Mouse (Mus musculus) MEL (cell line): ENCODE data around the gene Frrs1. TPM values are rescaled to one million over a fixed set of nuclear protein-coding genes. Genes with fewer than 3 reads are reported as not detected.
"Not testable (repeated sequence)": the region's sequence is repeated elsewhere in the genome, so short reads cannot be mapped to it uniquely, and the experiment has no call there.

Source experiments
- DNase-seq: peaks from one replicate; pipeline ENCODE4 v3.0.0; 2011; ENCODE audit warnings: low read depth, low spot score
- H3K27ac ChIP-seq: 2 replicates; pipeline ENCODE4 v1.5.1; 2012; ENCODE audit warnings: low read depth, mild to moderate bottlenecking, control low read depth, low read length, moderate library complexity; ENCODE audit not compliant: control insufficient read depth
- H3K27me3 ChIP-seq, 2 experiments: fragments of 150-350 bp in 1 of 2; sonication (generic) in 1 of 2; 2 replicates each; pipeline ENCODE4 v1.6.1; 2012; ENCODE audit warnings: low read length in 2 of 2, mild to moderate bottlenecking in 2 of 2, improper control_type of control experiment in 1 of 2, moderate library complexity in 1 of 2; ENCODE audit not compliant: insufficient read depth in 2 of 2, control insufficient read depth in 1 of 2
- H3K36me3 ChIP-seq, 2 experiments: 2 replicates each; pipeline ENCODE4 v1.6.1; 2012 to 2014; ENCODE audit warnings: low read length in 2 of 2, improper control_type of control experiment in 1 of 2, inconsistent platforms in 1 of 2, mild to moderate bottlenecking in 1 of 2; ENCODE audit not compliant: insufficient read depth in 2 of 2, control insufficient read depth in 1 of 2
- H3K4me1 ChIP-seq, 2 experiments: fragments of 150-350 bp in 1 of 2; sonication (generic) in 1 of 2; 2 replicates each; pipeline ENCODE4 v1.6.1; 2012; ENCODE audit warnings: low read length in 2 of 2, improper control_type of control experiment in 1 of 2, mild to moderate bottlenecking in 1 of 2; ENCODE audit not compliant: insufficient read depth in 2 of 2, control insufficient read depth in 1 of 2
- H3K4me3 ChIP-seq, 2 experiments: fragments of 150-350 bp in 1 of 2; sonication (generic) in 1 of 2; 2 replicates each; pipeline ENCODE4 v1.5.1; 2012; ENCODE audit warnings: low read depth in 2 of 2, low read length in 2 of 2, mild to moderate bottlenecking in 2 of 2, moderate library complexity in 2 of 2, control low read depth in 1 of 2, improper control_type of control experiment in 1 of 2; ENCODE audit not compliant: control insufficient read depth in 1 of 2, insufficient read depth in 1 of 2
- H3K79me2 ChIP-seq: 2 replicates; pipeline ENCODE4 v1.6.1; 2012; ENCODE audit warnings: mild to moderate bottlenecking, low read length, moderate library complexity; ENCODE audit not compliant: control insufficient read depth, poor library complexity, insufficient read depth
- H3K9ac ChIP-seq: 2 replicates; pipeline ENCODE4 v1.6.1; 2012; ENCODE audit warnings: low read depth, mild to moderate bottlenecking, control low read depth, low read length, moderate library complexity; ENCODE audit not compliant: control insufficient read depth, poor library complexity, severe bottlenecking
- H3K9me3 ChIP-seq: fragments of 150-350 bp; sonication (generic); replicated peaks from 2 replicates; pipeline ENCODE4 v1.6.1; 2012; ENCODE audit warnings: mild to moderate bottlenecking, low read length, improper control_type of control experiment, moderate library complexity; ENCODE audit not compliant: insufficient read depth
- CHD1 ChIP-seq: IDR thresholded peaks from 2 replicates; pipeline ENCODE4 v1.6.1; 2012; ENCODE audit warnings: low read depth, mild to moderate bottlenecking, inconsistent platforms, low read length, improper control_type of control experiment
- CHD2 ChIP-seq: IDR thresholded peaks from 2 replicates; pipeline ENCODE4 v1.6.1; 2011; ENCODE audit warnings: low read length, improper control_type of control experiment
- CTCF ChIP-seq, 3 experiments: IDR thresholded peaks in 2 of 3; conservative IDR thresholded peaks in 1 of 3; 2 replicates each; pipeline ENCODE4 v1.5.1; 2011 to 2012; ENCODE audit warnings: low read length in 3 of 3, low read depth in 2 of 3, mild to moderate bottlenecking in 2 of 3, improper control_type of control experiment in 1 of 3, inconsistent platforms in 1 of 3, mixed read lengths in 1 of 3, moderate library complexity in 1 of 3; ENCODE audit not compliant: control insufficient read depth in 1 of 3, insufficient read depth in 1 of 3, poor library complexity in 1 of 3, severe bottlenecking in 1 of 3
- E2F4 ChIP-seq: IDR thresholded peaks from 2 replicates; pipeline ENCODE4 v1.6.1; 2011; ENCODE audit warnings: low read depth, low read length, improper control_type of control experiment, borderline replicate concordance
- ELF1 ChIP-seq: IDR thresholded peaks from 2 replicates; pipeline ENCODE4 v1.6.1; 2014; ENCODE audit warnings: low read depth, mild to moderate bottlenecking, inconsistent platforms, low read length, improper control_type of control experiment, moderate library complexity
- HCFC1 ChIP-seq: IDR thresholded peaks from 2 replicates; pipeline ENCODE4 v1.6.1; 2012; ENCODE audit warnings: low read depth, mild to moderate bottlenecking, inconsistent platforms, low read length, improper control_type of control experiment, moderate library complexity
- MAFK ChIP-seq: IDR thresholded peaks from 2 replicates; pipeline ENCODE4 v1.6.1; 2011; ENCODE audit warnings: low read depth, mild to moderate bottlenecking, low read length, improper control_type of control experiment, borderline replicate concordance
- MAZ ChIP-seq: IDR thresholded peaks from 2 replicates; pipeline ENCODE4 v1.6.1; 2012; ENCODE audit warnings: low read depth, mild to moderate bottlenecking, inconsistent platforms, low read length, improper control_type of control experiment
- MEF2A ChIP-seq: IDR thresholded peaks from 2 replicates; pipeline ENCODE4 v1.6.1; 2014; ENCODE audit warnings: low read depth, mild to moderate bottlenecking, inconsistent platforms, low read length, improper control_type of control experiment; ENCODE audit not compliant: poor library complexity, insufficient replicate concordance, severe bottlenecking; ENCODE audit errors: extremely low read depth
- MYC ChIP-seq: IDR thresholded peaks from 2 replicates; pipeline ENCODE4 v1.6.1; 2011; ENCODE audit warnings: low read depth, mild to moderate bottlenecking, low read length, improper control_type of control experiment, moderate library complexity
- NRF1 ChIP-seq: IDR thresholded peaks from 2 replicates; pipeline ENCODE4 v1.6.1; 2014; ENCODE audit warnings: low read depth, mild to moderate bottlenecking, inconsistent platforms, low read length, improper control_type of control experiment, moderate library complexity; ENCODE audit not compliant: poor library complexity, insufficient read depth, severe bottlenecking
- POLR2A ChIP-seq, 2 experiments: IDR thresholded peaks; 2 replicates each; pipeline ENCODE4 v1.6.1; 2011 to 2012; ENCODE audit warnings: low read length in 2 of 2, mild to moderate bottlenecking in 2 of 2, control low read depth in 1 of 2, improper control_type of control experiment in 1 of 2, low read depth in 1 of 2, moderate library complexity in 1 of 2; ENCODE audit not compliant: control insufficient read depth in 1 of 2, insufficient read depth in 1 of 2, poor library complexity in 1 of 2
- POLR2AphosphoS2 ChIP-seq: IDR thresholded peaks from 2 replicates; pipeline ENCODE4 v1.6.1; 2011; ENCODE audit warnings: low read length, improper control_type of control experiment
- POLR2AphosphoS5 ChIP-seq: IDR thresholded peaks from 2 replicates; pipeline ENCODE4 v1.6.1; 2012; ENCODE audit warnings: low read depth, borderline replicate concordance, mild to moderate bottlenecking, inconsistent platforms, low read length, moderate library complexity, mixed read lengths
- RAD21 ChIP-seq: IDR thresholded peaks from 2 replicates; pipeline ENCODE4 v1.6.1; 2011; ENCODE audit warnings: mild to moderate bottlenecking, low read depth, low read length, improper control_type of control experiment
- TAL1 ChIP-seq: IDR thresholded peaks from 2 replicates; pipeline ENCODE4 v1.6.1; 2012; ENCODE audit warnings: mild to moderate bottlenecking, inconsistent platforms, low read length, moderate library complexity, mixed read lengths
- TBP ChIP-seq: IDR thresholded peaks from 2 replicates; pipeline ENCODE4 v1.8.0; 2011; ENCODE audit warnings: low read depth, low read length, improper control_type of control experiment
- TCF12 ChIP-seq: IDR thresholded peaks from 2 replicates; pipeline ENCODE4 v1.6.1; 2014; ENCODE audit warnings: low read depth, mild to moderate bottlenecking, inconsistent platforms, low read length, improper control_type of control experiment, moderate library complexity
- UBTF ChIP-seq: IDR thresholded peaks from 2 replicates; pipeline ENCODE4 v1.6.1; 2012; ENCODE audit warnings: low read depth, mild to moderate bottlenecking, inconsistent platforms, low read length, improper control_type of control experiment, moderate library complexity, borderline replicate concordance; ENCODE audit not compliant: insufficient read depth
- USF2 ChIP-seq, 2 experiments: IDR thresholded peaks; 2 replicates each; pipeline ENCODE4 v1.6.1; 2011 to 2012; ENCODE audit warnings: improper control_type of control experiment in 2 of 2, low read length in 2 of 2, borderline replicate concordance in 1 of 2, inconsistent platforms in 1 of 2, low read depth in 1 of 2, mild to moderate bottlenecking in 1 of 2; ENCODE audit not compliant: insufficient read depth in 1 of 2
- ZKSCAN1 ChIP-seq: IDR thresholded peaks from 2 replicates; pipeline ENCODE4 v1.6.1; 2012; ENCODE audit warnings: low read depth, mild to moderate bottlenecking, inconsistent platforms, low read length, improper control_type of control experiment, moderate library complexity
- polyA plus RNA-seq, 2 experiments: library from polyadenylated mRNA; stranded (reverse) in 1 of 2; unstranded in 1 of 2; fragments of >175 nt in 1 of 2; fragments of >200 nt in 1 of 2; gene quantifications; 2 replicates each; pipeline versions ENCODE4 v1.2.1 to v1.2.4; 2012; ENCODE audit warnings: low replicate concordance in 2 of 2, low read depth in 1 of 2; ENCODE audit not compliant: insufficient read length in 2 of 2, insufficient read depth in 1 of 2, missing spikeins in 1 of 2
- total RNA-seq: library from RNA; depleted of rRNA; stranded (reverse); fragments of 300-350 nt; gene quantifications from 2 replicates; pipeline ENCODE4 v1.2.3, GENCODE M21; 2012

The Frrs1 gene
- total and polyA plus RNA-seq, 3 experiments: 78.5 to 625 (median 84.6) TPM

DNA sequence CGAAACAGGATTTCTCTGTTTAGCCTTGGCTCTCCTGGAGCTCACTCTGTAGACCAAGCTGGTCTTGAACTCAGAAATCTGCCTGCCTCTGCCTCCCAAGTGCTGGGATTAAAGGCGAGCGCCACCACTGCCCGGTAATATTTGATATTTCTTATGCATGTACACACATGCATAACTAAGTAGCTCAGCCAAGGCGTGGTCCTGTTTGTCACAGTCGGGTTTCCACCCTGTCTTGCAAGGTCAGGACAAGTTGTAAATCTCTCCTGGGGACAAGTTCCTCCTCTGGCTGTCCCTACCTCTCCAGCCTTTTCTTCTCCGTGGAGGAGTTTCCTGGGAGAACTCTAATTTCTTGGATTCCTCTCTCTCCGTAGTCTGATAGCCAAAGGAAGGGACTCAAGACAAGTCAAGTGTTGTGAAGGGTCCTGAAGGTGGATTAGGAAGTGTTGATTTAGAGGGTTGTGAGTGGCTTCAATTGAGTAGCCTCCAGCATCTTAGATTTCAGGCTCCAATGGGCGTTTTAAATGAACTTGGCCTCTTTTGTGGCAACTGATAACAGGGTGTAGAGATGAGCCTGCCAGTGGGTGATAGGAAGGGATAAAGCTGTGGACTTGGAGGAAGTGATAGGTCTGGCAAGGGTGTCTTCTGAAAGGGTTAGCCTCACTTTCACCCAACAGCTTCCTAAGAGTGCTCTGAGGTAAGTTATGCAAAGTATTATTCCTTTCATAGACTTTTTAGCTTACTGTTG is at the start of gene Frrs1 (continued):
- TF ChIP-seq HCFC1 (0 out of 2 replicates have a peak, but pooled peaks have one; percentile 63), RAD21 (no peak), CTCF (IDR thresholded peaks at IDR 0.05 in 2 of 3, conservative IDR thresholded peaks at IDR 0.05 in 1 of 3; ENCODE audit: control insufficient read depth in 1 of 3, insufficient read depth in 1 of 3, low read depth in 2 of 3, low read length in 3 of 3, poor library complexity in 1 of 3, severe bottlenecking in 1 of 3) (no peak), E2F4 (no peak), ZKSCAN1 (no peak)

DNA sequence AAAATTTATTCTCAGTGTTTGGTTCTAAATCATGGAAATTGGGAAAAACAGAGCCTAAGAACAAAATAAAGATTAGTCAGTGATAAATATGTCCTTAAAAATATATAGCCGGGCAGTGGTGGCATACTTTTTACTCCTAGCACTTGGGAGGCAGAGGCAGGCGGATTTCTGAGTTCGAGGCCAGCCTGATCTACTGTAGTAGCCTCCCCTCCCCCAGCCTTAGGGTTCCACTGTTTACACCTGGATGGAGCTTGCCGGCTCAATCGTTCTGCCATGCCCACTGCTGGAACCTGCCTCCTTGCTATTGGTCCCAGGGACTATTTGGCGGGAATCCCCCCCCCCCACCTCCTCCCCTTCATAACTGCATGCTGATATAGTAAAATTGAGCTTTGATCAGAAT is 48.9 kb upstream of the Frrs1 start:
- H3K4me1 ChIP-seq: peaks cover 2 to 19% of the 10 kb centered on the region in 2 experiments; a peak in 3 of 4 replicates
- not testable (repeated sequence) for H3K9me3 ChIP-seq, DNase-seq, H3K9ac ChIP-seq, H3K4me3 ChIP-seq, H3K79me2 ChIP-seq, H3K27me3 ChIP-seq, H3K36me3 ChIP-seq, H3K27ac ChIP-seq

DNA sequence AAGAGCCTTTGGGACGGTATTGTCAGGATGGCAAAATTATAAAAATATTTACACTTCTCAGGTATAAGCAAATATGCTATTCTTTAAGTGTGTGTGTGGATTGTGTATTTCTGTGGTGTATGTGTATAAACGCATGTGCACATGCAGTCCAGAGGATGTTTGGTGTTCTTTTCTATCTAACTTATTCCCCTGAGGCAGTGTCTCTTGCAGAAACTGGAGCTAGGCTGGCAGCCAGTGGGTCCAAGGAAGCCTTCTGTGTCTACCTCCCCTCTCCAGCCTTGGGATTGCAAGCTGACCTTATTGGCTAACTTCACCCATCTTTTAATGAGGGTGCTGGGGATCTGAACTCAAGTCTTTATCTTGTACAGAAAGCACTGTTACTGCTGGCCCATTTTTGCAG is 46.3 kb upstream of the Frrs1 start:
- Histone ChIP-seq H3K9me3 (no peaks in the 10 kb centered on the region), H3K36me3 (peaks cover 0 to 6% of the 10 kb centered on the region in 2 experiments; a peak in 2 of 4 replicates), H3K4me3 (no peak overlapping the region), H3K79me2 (peaks cover under 1% of the 10 kb centered on the region), H3K27me3 (peaks cover 1 to 3% of the 10 kb centered on the region in 2 experiments; a peak in 3 of 4 replicates), H3K9ac (no peak overlapping the region), H3K27ac (no peak overlapping the region), H3K4me1 (peaks cover 2 to 13% of the 10 kb centered on the region in 2 experiments; a peak in 3 of 4 replicates)
- no peak for DNase-seq
- TF ChIP-seq CHD2: no peak
- TF ChIP-seq MYC: no peak
- TF ChIP-seq E2F4: no peak
- TF ChIP-seq TAL1: no peak
- no peak for TF ChIP-seq POLR2A (IDR thresholded peaks at IDR 0.05; ENCODE audit: control insufficient read depth in 1 of 2, insufficient read depth in 1 of 2, low read depth in 1 of 2, low read length in 2 of 2, poor library complexity in 1 of 2)
- no peak for TF ChIP-seq MEF2A
- TF ChIP-seq UBTF: no peak
- TF ChIP-seq TBP: no peak
- no peak for TF ChIP-seq USF2 (IDR thresholded peaks at IDR 0.05; ENCODE audit: borderline replicate concordance in 1 of 2, insufficient read depth in 1 of 2, low read depth in 1 of 2, low read length in 2 of 2)
- TF ChIP-seq TCF12: no peak
- TF ChIP-seq CTCF (IDR thresholded peaks at IDR 0.05 in 2 of 3, conservative IDR thresholded peaks at IDR 0.05 in 1 of 3; ENCODE audit: control insufficient read depth in 1 of 3, insufficient read depth in 1 of 3, low read depth in 2 of 3, low read length in 3 of 3, poor library complexity in 1 of 3, severe bottlenecking in 1 of 3): no peak
- no peak for TF ChIP-seq POLR2AphosphoS2
- no peak for TF ChIP-seq NRF1
- TF ChIP-seq ELF1: no peak
- no peak for TF ChIP-seq RAD21
- no peak for TF ChIP-seq HCFC1
- no peak for TF ChIP-seq MAZ
- no peak for TF ChIP-seq CHD1
- TF ChIP-seq MAFK: no peak
- no peak for TF ChIP-seq POLR2AphosphoS5
